Mouse (Mus musculus) kidney, embryonic 14.5 days (tissue): ENCODE results near the gene Tnnc1. TPM values are rescaled to one million over a fixed set of nuclear protein-coding genes. Genes with fewer than 3 reads are reported as not detected.
A peak's percentile ranks its signal among the peaks of the same experiment; 100 is the strongest.

ENCODE experiments used
- ATAC-seq: fragments of 200-750 bp; cut with Nextera tagmentation; 2 replicates; pipeline ENCODE4 v1.8.0; 2017; ENCODE audit warnings: moderate number of reproducible peaks, mild to moderate bottlenecking, moderate TSS enrichment, moderate library complexity; ENCODE audit not compliant: low FRiP score, low TSS enrichment
- H3K27ac ChIP-seq: fragments of 300-500 bp; sonication (generic); 2 replicates; pipeline ENCODE4 v1.5.1; 2014; ENCODE audit warnings: low read depth, mild to moderate bottlenecking, low read length, moderate library complexity, mixed read lengths
- H3K27me3 ChIP-seq: fragments of 300-500 bp; sonication (generic); 2 replicates; pipeline ENCODE4 v1.6.1; 2014; ENCODE audit warnings: mild to moderate bottlenecking, low read length; ENCODE audit not compliant: control insufficient read depth, insufficient read depth
- H3K36me3 ChIP-seq: fragments of 300-500 bp; sonication (generic); 2 replicates; pipeline ENCODE4 v1.6.1; 2014; ENCODE audit warnings: low read length, mixed read lengths; ENCODE audit not compliant: control insufficient read depth, insufficient read depth
- H3K4me1 ChIP-seq: fragments of 300-500 bp; sonication (generic); 2 replicates; pipeline ENCODE4 v1.6.1; 2014; ENCODE audit warnings: low read length, mixed read lengths; ENCODE audit not compliant: control insufficient read depth, insufficient read depth
- H3K4me2 ChIP-seq: fragments of 300-500 bp; sonication (generic); replicated peaks from 2 replicates; pipeline ENCODE4 v1.6.1; 2014; ENCODE audit warnings: low read depth, mild to moderate bottlenecking, low read length
- H3K4me3 ChIP-seq: fragments of 300-500 bp; sonication (generic); 2 replicates; pipeline ENCODE4 v1.5.1; 2014; ENCODE audit warnings: mild to moderate bottlenecking, low read length
- H3K9ac ChIP-seq: fragments of 300-500 bp; sonication (generic); 2 replicates; pipeline ENCODE4 v1.6.1; 2014; ENCODE audit warnings: low read depth, mild to moderate bottlenecking, low read length, moderate library complexity
- H3K9me3 ChIP-seq: fragments of 300-500 bp; sonication (generic); 2 replicates; pipeline ENCODE4 v1.6.1; 2016; ENCODE audit warnings: low read length; ENCODE audit not compliant: control insufficient read depth
- WGBS: fragments of 180-500 bp; shearing (Covaris S2); extraction: QIAGEN DNeasy Blood & Tissue Kit; methylation state at CpG from one replicate; pipeline ENCODE4 v1.1.7; 2014; 5-methylcytosine and 5-hydroxymethylcytosine counted together
- polyA plus RNA-seq: library from polyadenylated mRNA; unstranded; fragments of >200 nt; fragmentation: Nextera tagmentation; extraction: Ambion mirVana; gene quantifications from 2 replicates; pipeline ENCODE4 v1.2.1, GENCODE M21; 2014

Gene Tnnc1
- polyA plus RNA-seq, 1 experiment from 2014 or later, result 3.0 TPM

DNA sequence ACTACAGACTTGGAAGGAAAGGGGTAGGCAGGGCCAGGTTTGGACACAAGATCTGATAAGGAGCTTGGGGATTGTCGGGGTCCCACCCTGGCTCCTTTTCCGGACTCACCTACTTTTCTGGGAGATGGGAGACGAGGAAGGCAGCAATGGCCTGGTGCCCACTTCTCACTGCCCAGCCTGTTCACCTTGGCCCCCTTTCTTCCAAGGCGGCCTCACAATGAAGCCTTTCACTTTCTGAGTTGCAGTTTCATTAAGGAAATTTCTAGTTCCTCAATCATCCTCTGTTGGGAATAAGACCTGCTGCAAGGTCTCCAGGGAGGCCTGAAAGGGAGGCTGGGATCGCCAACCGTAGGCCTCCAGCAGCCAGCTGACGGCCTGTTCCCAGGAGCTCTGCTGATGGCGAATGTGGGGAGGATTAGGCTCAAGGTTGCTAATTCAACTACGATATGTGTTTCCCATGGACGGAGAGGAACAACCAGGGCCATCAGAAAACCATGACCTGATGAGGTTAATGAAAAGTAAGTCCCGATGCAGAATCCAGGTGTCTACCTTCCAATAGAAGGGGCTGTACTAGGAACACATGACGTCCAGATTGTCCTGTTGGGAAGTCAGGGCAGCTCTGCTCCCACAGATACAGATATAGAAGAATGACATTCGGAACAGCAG, 24.4 kb downstream of the Tnnc1 start:
- 87% methylated on average over 13 of the region's 13 CpGs for WGBS
- Histone ChIP-seq H3K4me2 (no peak overlapping the region), H3K4me3 (no peak overlapping the region), H3K9ac (no peak overlapping the region), H3K27me3 (no peaks in the 10 kb centered on the region), H3K36me3 (no peaks in the 10 kb centered on the region), H3K4me1 (peaks cover 26% of the 10 kb centered on the region), H3K27ac (no peak overlapping the region), H3K9me3 (no peaks in the 10 kb centered on the region)
- no peak for ATAC-seq

DNA sequence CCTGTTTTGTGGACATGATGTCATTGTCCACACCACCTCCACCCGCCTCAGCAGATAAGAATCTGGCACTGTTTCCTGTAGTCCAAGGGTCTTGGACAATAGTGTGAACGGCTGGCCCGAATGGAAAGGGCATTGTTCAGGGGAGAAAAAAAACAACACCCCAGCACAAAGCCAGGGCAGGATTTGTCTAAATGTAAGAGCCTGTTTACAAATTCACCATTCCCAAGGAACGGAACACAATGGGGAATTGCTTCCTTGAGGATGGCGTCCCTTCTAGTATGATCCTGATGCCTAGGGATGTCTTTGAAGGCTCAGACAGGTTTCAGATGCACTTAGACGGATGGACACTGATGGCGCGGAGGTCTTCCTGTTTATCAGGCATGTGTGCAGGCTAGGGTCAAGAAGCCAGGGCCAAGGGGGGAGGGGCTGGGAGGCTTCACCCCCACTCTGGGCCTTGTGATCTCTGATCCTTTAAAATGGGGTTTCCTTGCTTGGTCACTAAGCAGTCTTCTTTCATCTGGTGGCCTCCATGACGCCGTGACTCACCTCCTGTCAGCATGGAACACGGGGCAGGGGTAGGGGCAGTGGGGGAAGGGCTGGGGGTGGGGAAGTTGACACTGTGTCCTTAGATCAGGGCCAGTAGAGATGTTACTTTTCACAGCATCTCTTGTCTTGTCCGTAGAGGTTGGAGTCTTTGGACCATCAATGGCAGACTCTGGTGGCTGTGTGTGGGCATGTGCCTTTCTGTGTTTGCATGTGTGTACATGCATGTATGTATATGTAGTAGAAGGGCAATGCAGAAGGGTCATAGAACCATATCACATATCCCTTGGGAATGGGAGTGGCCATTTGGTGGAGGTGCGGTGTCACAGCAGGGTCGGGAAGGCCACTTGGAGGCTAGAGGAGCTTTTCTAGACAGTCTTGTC, 25.2 kb downstream of the Tnnc1 start:
- ATAC-seq, result peak; percentile 33
- H3K27ac ChIP-seq, result no peak overlapping the region
- WGBS, result 65% methylated on average over 14 of the region's 14 CpGs

DNA sequence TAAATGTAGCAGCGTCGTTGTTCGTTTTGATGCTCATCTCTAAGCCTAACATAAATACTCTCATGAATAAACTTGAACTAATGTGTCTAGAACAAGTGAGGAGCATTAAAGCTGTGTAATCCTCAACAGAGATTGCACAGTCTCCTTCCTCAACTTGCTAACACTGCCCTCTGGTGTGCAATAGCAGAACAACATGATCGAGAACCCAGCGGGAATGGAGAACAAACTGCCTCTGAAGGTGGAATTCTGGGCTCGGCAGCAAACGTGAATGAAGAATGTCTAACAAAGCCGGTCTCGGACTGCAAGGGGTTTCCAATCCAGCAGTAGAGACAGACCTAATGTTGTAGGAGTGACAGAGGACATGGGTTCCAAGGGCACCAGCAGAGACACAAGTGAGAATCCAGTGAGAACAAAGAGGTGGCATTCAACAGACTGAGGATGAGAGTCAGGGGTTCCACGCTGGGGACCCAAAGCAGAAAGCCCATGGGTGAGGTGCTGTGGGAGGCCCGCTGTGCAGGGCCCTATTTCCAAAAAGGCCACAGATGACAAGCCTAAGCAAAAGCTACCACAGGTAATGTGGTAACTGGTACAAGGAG, 26.0 kb downstream of the Tnnc1 start:
- WGBS, result 19% methylated on average over 11 of the region's 11 CpGs
- peak; percentile 37 for ATAC-seq

More for the DNA sequence above, 25.2 kb downstream of the Tnnc1 start:
- no peak overlapping the region for H3K4me2 ChIP-seq
- H3K4me1 ChIP-seq, result peaks cover 21% of the 10 kb centered on the region
- H3K9ac ChIP-seq, result no peak overlapping the region
- H3K27me3 ChIP-seq, result no peaks in the 10 kb centered on the region
- H3K4me3 ChIP-seq, result no peak overlapping the region
- no peaks in the 10 kb centered on the region for H3K36me3 ChIP-seq
- H3K9me3 ChIP-seq, result no peaks in the 10 kb centered on the region

DNA sequence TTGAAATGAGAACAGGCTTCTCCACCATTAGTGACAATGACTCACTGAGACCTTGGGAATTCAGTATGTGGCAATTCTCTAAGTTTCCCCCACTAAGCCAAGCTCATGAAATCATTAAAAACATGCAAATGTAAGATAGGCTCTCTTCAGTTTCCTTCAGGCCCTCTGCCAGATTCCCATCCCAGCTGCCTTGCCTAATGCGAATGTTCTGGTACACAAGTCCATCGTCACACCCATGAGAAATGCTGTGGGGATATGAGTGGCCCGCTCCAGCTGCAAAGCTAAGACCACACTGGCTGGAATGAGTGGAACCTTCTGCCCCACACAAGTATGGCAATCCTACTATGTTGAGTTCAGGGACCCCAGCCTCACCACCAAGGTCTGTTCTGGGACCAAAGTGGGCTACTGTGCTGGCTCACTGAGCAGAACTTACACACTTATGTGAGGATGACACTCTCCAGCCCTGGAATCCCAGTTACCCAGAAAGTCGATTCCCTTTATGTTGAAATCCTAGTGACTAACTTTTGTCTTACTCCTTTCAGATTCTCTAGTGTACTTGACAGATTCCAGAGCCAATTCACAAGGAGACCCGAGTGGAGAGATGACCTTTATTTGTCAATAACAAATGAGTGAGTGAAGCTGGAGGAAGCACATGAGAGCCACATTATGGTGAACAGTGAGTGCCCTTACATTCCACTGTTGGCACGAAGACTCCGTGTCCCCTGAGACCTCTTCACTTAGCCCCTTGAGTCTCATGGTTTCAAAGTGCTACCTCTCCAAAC, 29.2 kb downstream of the Tnnc1 start:
- no peak for ATAC-seq
- H3K36me3 ChIP-seq, result no peaks in the 10 kb centered on the region
- H3K4me1 ChIP-seq, result peaks cover 5% of the 10 kb centered on the region; the same call in 1 of the 2 replicates
- H3K4me3 ChIP-seq, result no peak overlapping the region
- no peaks in the 10 kb centered on the region for H3K9me3 ChIP-seq
- H3K4me2 ChIP-seq, result no peak overlapping the region
- no peaks in the 10 kb centered on the region for H3K27me3 ChIP-seq
- H3K9ac ChIP-seq, result no peak overlapping the region
- WGBS, result 83% methylated on average over 7 of the region's 7 CpGs
- H3K27ac ChIP-seq, result no peak overlapping the region

More for the DNA sequence above, 26.0 kb downstream of the Tnnc1 start:
- H3K4me3 ChIP-seq, result no peak overlapping the region
- no peak overlapping the region for H3K4me2 ChIP-seq
- no peaks in the 10 kb centered on the region for H3K27me3 ChIP-seq
- no peaks in the 10 kb centered on the region for H3K36me3 ChIP-seq
- peaks cover 21% of the 10 kb centered on the region for H3K4me1 ChIP-seq
- H3K27ac ChIP-seq, result no peak overlapping the region
- no peaks in the 10 kb centered on the region for H3K9me3 ChIP-seq
- H3K9ac ChIP-seq, result no peak overlapping the region

DNA sequence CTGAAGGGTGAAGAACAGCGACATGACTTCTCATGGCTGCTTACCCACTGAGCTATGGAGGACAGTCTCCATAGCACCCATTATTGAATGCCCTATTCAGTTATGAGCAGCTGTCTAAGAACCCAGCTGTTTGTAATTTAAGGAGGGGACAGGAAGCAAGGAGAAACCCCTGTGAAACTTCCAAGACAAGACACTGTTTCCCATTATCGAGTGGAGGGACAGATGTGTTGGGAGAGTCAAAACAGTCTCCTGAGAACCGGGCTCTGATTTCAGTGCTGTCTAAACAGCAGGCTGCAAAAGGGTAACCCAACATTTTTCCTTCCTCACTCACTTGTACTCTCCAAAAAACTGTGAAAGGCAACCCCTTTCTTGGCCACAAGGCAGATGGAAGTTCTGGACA, 32.4 kb downstream of the Tnnc1 start:
- Histone ChIP-seq H3K27ac (no peak overlapping the region), H3K27me3 (no peaks in the 10 kb centered on the region), H3K4me2 (no peak overlapping the region), H3K9ac (no peak overlapping the region), H3K4me1 (no peaks in the 10 kb centered on the region), H3K4me3 (no peak overlapping the region), H3K36me3 (no peaks in the 10 kb centered on the region), H3K9me3 (no peaks in the 10 kb centered on the region)
- WGBS, result 54% methylated on average over 3 of the region's 3 CpGs
- ATAC-seq, result no peak

DNA sequence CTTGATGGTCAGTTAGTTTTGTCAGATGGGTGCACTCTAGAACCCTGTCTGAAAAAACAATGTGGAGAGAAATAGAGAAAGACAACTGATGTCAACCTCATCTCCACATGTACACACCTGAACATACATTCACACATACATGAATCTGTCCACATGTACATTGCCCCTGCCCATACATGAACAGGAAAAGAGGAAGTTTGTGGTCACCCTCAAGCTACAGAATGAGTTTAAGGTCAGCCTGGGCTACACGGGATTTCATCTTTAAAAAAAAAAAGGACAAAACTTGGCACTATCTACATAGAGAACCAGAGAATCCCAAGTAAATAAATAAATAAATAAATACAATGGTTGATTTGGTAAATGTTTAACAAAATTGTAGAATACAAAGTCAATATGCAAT, 36.7 kb downstream of the Tnnc1 start:
- no peaks in the 10 kb centered on the region for H3K9me3 ChIP-seq
- no peak overlapping the region for H3K9ac ChIP-seq
- no peak overlapping the region for H3K4me3 ChIP-seq
- H3K36me3 ChIP-seq, result no peaks in the 10 kb centered on the region
- ATAC-seq, result no peak
- H3K4me2 ChIP-seq, result no peak overlapping the region
- no peaks in the 10 kb centered on the region for H3K4me1 ChIP-seq
- 80% methylated on average over 1 of the region's 1 CpGs for WGBS
- no peaks in the 10 kb centered on the region for H3K27me3 ChIP-seq
- no peak overlapping the region for H3K27ac ChIP-seq

DNA sequence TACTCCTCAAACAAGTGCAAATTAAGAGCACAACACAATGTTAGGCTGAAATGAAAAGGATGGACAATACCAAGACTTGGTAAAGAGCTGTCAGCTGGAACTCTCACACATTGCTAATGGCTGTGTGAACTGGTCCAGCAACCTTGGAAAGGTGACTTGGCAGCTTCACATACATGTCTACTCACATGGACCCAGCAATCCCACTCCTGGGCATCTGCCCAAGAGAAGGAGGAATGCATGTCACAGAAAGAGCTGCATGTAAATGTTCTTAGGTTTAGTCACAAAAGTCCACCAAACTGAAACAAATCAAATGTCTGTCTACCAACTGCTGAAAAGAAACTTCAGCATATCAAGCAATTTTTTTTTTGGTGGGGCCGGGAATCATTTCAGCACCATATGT, 37.8 kb downstream of the Tnnc1 start:
- Histone ChIP-seq H3K27me3 (no peaks in the 10 kb centered on the region), H3K36me3 (no peaks in the 10 kb centered on the region), H3K4me1 (no peaks in the 10 kb centered on the region), H3K9ac (no peak overlapping the region), H3K27ac (no peak overlapping the region), H3K4me3 (no peak overlapping the region), H3K9me3 (no peaks in the 10 kb centered on the region), H3K4me2 (no peak overlapping the region)
- 86% methylated on average over 1 of the region's 1 CpGs for WGBS
- ATAC-seq, result no peak

DNA sequence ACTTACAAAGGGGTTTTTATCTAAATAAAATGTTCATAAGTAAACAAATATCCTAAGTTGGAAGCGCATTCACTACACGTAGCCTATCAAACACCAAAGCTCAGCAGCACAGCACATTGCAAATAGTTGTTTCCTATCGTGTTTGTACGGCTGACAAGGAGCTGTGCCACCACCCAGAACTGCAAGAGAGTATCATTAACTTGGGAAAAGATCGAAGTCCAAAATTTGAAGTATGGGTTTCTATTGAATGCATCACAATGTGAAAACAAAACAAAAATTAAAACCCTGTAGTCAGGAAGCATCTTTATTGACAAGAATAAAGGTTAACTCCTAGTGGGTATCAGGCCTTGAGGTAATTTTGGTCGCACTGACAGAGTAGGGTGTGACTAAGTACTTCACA, 40.3 kb downstream of the Tnnc1 start:
- Histone ChIP-seq H3K36me3 (peaks cover 8% of the 10 kb centered on the region), H3K27ac (no peak overlapping the region), H3K27me3 (no peaks in the 10 kb centered on the region), H3K9ac (no peak overlapping the region), H3K4me1 (peaks cover 6% of the 10 kb centered on the region), H3K4me2 (no peak overlapping the region), H3K4me3 (no peak overlapping the region), H3K9me3 (no peaks in the 10 kb centered on the region)
- no peak for ATAC-seq
- WGBS, result 91% methylated on average over 6 of the region's 6 CpGs
